Mouse (Mus musculus) MEL (cell line): Measurements from ENCODE around the gene Ppp4r2.
A peak's percentile ranks its signal among the peaks of the same experiment; 100 is the strongest.

Source experiments
- GATA1 ChIP-seq: IDR thresholded peaks from 2 replicates; pipeline ENCODE4 v1.6.1; 2011; ENCODE audit warnings: low read depth, low read length, improper control_type of control experiment
- HCFC1 ChIP-seq: IDR thresholded peaks from 2 replicates; pipeline ENCODE4 v1.6.1; 2012; ENCODE audit warnings: low read depth, mild to moderate bottlenecking, inconsistent platforms, low read length, improper control_type of control experiment, moderate library complexity
- UBTF ChIP-seq: IDR thresholded peaks from 2 replicates; pipeline ENCODE4 v1.6.1; 2012; ENCODE audit warnings: low read depth, mild to moderate bottlenecking, inconsistent platforms, low read length, improper control_type of control experiment, moderate library complexity, borderline replicate concordance; ENCODE audit not compliant: insufficient read depth
- USF1 ChIP-seq: IDR thresholded peaks from 2 replicates; pipeline ENCODE4 v1.6.1; 2014; ENCODE audit warnings: low read depth, mild to moderate bottlenecking, inconsistent platforms, low read length, improper control_type of control experiment, moderate library complexity

DNA sequence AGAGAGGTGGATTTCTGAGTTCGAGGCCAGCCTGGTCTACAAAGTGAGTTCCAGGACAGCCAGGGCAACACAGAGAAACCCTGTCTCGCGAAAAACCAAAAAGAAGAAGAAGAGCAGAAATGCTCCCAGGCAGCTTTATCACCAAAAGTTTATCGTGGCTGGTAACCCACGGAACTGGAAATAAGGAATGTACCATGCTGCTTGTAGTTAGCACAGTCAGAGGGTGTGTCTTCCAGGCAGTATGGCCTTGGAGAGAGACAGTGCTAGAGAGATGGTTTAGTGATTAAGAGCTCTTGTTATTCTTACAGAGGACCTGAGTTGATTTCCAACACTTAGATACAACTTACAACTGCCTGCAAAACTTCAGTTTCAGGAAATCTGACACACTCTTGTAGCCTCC lies 17.7 kb downstream of the Ppp4r2 start:
- TF ChIP-seq USF1 = no peak
- TF ChIP-seq UBTF = no peak
- TF ChIP-seq GATA1 = peak; percentile 48; the same call in 1 of the 2 replicates
- no peak for TF ChIP-seq HCFC1
